Mouse (Mus musculus) c-Kit-positive CD71-positive TER-119-negative erythroid progenitor cells, embryonic 14.5 days (primary cell): ENCODE measurements at regions not wholly inside any gene's neighbourhood (a gene's known extent, or its start where the extent isn't known, plus 50 kb on each side); places are given as distances from the start of the nearest gene placed in this dataset.

Source experiments
- DNase-seq: peaks from one replicate; pipeline ENCODE4 v3.0.0-alpha.2; 2013; ENCODE audit warnings: low read depth

GRCm38 (mm10) chr12:25294179-25295025, 197.5 kb upstream of the Id2 start:
- DNase-seq = no peak

DNA sequence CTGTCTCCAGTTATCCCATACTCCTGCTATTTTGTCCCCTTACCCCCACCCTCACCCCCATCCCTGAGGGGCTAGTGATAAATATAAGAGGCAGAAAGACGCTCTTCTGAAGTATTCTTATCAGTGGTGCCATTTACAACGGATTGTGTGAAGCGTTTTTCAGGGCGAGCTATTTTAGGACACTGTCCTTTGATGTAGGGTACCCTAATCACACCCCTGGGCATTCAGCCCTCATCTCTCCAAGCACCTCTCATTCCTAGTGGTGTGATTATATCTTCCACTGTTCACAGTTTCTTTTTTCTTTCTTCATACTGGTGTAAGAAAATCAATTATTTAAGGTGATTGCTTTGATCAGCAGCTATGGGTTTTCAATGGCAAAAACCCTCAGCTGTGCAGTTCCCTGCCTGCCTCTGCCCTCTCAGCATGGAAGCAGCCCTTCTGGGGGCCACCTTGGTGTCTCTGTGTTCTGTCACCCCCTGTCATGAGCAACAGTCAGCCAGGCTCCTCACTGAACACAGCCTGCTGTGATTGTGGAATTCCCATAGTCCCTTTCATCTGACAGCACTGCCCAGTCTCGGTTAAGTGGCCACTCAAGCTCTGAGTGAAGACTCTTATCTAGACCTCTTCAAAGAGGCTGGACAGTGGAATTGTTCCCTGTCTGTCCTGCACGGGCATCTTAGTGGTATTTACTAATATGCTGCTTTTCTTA, 196.7 kb upstream of the Id2 start:
- no peak for DNase-seq

DNA sequence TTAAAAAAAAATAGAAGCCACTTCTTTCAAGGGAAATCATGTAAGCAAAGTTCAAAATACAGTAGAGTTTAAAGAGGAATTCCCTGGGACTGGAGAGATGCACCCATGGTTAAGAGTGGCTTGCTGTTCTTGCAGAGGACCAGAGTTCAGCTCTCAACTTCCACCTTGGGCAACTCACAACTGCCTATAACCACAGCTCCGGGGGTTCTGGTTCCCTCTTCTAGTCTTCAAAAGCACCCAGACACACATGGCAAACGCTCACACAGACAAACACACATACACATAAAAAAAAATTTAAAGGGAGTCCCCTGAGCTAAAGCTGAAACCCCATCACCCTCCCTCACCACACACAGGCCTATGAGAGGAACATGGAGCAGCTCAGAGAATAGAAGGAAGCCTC, 192.4 kb upstream of the Id2 start:
- no peak for DNase-seq

GRCm38 (mm10) chr12:25283808-25284207, 186.9 kb upstream of the Id2 start:
- DNase-seq = no peak

GRCm38 (mm10) chr12:25281438-25281837, 184.5 kb upstream of the Id2 start:
- no peak for DNase-seq

- DNase-seq = no peak
These were observed 176.8 kb upstream of the Id2 start for GRCm38 (mm10) chr12:25273631-25274305.

GRCm38 (mm10) chr12:25272752-25273125, 175.8 kb upstream of the Id2 start:
- DNase-seq = no peak

DNA sequence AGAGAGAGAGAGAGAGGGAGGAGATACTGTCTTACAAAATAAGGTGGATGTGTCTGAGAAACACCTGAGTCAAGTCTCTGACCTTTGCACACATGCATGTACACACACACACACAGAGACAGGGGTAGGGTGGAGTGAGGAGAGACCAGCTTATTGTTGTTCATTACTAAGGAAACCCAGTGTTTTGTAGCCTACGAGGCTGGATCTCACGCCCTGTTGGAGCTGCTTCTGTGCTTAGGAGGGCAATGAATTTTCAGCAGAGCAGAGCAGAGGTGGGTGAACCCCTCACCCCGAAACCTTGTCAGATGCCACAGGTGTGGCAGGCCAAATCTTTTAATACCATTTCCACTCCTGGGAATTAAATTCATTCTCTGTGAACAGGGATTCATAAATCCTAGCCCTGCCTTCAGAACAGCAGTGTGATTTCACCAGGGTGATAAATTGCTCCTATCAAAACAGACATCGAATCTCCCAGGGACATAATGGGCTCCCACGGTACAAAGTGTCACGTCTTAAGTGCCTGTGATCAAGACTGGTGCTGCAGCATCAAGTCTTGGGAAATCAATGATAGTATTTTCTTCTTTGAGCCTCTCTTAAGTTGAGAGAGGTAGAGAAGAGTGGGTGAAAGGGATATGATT, 175.3 kb upstream of the Id2 start:
- no peak for DNase-seq

DNA sequence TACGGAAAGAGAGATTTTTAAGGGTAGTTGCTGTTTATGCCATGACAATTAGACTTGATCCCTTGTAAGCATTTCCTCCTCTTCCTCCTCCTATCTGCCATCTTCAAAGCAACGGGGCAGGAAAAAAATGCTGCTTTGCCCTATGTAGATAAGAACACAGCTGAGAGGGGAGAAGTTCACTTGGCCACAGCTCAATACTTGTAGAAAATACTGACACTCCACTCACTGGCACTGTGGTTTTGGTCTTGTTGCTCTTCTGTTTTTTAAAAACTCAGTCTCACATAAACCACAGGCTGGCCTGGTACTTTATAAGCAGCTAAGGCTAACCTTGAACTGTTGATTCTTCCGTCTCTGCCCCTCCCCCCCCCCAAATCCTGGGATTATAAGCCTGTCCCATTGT, 172.9 kb upstream of the Id2 start:
- no peak for DNase-seq

DNA sequence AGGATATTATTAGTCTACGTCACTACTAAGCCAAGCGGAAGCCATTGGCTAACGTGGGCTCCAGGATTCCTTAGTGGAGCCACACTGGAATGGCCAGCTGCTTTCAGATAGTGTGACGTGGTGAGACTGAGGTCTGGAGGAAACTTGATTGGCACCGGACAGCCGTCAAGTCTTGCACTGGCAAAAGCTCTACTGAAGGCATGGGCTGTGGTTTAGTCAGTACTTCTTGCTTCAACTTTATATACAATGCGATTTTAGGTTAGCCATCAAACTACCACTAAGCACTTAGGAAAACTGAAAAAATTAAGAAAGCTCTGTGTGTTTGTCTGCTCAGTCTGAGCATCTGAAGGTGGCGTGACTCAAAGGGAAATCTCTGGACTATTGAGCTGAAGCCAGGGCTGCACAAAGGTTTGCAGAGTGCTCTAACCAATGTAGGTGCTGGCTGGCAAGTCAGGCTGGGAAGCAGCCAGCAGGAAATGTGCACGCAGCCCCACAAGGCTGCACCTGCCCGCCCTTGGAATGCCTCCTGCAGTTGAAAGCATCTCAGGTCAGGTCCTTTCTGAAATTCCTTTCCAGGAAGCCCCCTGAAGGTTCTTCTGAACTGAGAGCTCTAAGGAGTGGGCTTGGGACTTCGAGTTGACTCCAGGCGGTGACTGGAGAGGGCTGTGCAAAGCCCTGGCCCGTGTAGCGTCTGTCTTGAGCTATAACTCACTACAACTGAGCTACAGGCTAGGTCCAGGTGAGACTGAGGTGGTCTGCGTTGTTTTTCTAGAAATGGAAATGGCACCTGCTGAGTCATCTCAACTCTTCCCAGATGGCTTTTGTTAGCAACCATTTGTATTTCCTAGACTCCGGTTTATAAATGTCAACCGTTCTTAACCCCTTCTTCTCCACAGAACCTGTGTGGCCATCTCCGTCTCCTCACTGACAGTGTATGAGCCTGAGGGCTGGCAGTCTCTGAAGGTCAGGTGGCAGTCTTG, 172.2 kb upstream of the Id2 start:
- no peak for DNase-seq

GRCm38 (mm10) chr12:25268323-25268722, 171.4 kb upstream of the Id2 start:
- no peak for DNase-seq

DNA sequence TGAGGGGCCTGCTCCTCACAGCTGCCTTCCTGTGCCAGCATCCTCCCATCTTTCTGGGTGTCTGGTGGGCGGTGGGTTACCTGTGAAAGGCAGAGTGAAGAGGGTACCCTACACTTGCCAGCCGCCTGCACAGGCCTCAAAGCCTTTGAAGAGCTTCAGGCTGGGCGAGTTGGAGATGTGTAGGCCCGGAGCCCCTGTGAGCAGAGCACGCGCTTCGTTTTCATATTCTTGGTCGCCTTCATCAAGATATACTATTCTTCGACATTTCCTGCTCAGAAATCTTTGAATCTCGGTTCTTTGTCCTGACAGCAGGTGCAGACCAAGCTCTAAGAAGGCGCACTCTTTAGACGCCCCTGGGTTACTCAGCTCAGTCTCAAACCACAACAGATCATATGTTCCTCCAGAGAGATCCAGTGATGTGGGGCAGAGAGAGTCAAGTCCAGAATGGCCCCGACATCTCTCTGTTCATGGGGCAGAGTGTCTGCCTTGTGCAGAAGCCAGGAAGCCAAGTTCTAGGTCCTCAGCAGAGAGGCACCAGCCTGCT, 170.7 kb upstream of the Id2 start:
- no peak for DNase-seq

DNA sequence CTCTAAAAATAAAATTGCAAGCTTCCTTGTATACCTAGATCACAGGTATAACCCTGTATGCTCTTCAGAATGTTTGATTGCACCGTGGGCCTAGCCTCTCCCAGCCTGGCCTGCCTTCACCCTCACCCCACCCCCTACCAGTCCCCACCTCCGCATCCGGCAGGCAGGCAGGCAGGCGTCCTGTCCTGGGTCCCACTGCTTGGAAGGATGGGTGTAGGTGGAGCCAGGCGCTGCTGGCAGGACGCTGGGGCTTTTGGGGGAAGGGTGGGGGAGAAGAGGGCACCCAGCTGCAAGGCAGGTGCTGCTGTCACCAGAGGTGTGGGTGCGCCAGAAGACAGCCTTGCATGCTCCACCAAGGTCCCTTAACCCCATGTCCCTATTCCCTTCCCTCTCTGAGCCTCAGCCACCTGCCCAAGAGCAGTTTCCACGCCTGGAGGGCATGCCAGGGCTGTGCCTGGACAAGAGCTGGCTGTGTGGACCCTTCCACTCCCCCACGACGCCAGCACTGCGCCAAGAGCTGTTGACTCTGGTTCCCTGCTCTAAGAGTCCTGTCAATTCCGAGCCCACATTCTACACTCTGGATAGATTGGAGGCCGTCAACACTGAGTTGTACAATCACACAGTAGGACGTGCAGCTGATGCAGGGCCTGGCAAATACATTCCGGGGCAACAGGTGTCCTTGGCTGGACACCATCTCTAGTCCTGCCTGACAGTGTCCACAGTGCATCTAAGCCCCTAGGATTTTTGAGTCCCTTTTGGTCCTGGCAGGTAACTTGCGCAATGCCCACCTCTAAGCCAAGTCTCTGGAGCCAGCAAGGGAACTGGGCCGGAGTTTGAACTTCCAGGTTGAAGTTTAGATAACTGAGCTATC, 170.0 kb upstream of the Id2 start:
- DNase-seq = no peak

GRCm38 (mm10) chr12:25265560-25266525, 168.9 kb upstream of the Id2 start:
- no peak for DNase-seq

DNA sequence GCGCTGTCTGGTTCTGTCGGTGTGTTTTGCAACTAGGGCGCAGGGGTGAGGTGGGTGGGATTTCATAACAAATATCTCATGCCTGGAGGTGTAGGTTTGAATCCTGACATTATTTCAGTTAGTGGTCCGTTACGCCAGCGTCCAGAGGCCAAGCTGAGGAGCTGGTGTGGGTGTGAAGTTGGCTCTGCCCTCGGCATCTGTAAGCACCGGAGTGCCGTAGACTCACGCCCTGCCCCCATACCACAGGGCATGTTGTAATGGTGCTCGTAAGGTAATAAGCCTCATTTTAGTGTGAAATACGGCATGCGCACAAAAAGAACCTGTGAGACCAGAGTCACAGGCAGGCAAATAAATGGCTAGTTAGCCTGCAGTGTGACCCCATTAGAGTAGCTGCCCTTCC, 168.1 kb upstream of the Id2 start:
- DNase-seq = no peak

- no peak for DNase-seq
These were observed 167.5 kb upstream of the Id2 start for GRCm38 (mm10) chr12:25264408-25264807.

DNA sequence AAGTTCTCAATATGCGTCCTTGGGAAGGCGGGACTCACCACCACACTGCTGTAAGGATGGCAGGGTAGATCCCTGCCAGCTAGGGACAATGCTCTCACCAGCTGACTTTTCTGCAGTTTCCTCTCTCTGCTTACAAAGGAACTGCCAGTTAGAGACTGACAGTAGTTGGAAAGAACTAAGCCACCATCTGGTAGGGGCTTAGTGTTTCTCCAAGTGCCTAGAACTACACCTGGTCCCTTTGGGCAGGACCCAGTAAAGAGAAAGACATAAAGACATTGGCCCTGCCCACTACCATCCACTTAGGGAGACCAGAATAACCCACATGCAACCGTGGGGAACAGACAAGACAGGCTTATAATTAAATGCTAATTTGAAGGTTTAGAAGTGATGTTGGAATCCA, 165.5 kb upstream of the Id2 start:
- DNase-seq = no peak

DNA sequence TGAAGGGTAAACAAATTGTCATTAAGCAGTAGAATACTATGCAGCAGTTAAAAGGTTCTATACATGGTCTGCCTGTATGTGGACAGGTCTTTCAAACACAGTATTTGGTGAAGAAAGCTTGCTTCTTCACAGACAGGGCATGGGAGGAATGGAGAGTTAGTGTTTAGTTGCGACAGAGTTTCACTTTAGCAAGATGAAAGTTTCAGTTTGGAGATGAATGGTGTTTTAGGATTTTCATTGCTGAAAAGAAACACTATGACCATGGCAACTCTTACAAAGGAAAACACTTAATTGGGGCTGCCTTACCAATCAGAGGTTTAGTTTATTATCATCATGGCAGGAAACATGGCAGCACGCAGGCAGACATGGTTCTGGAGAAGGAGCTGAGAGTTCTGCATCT, 162.2 kb upstream of the Id2 start:
- DNase-seq = no peak

GRCm38 (mm10) chr12:25256268-25256667, 159.3 kb upstream of the Id2 start:
- no peak for DNase-seq
